Mouse (Mus musculus): ENCODE data around the gene Cfap99.

Cfap99 gene

DNA sequence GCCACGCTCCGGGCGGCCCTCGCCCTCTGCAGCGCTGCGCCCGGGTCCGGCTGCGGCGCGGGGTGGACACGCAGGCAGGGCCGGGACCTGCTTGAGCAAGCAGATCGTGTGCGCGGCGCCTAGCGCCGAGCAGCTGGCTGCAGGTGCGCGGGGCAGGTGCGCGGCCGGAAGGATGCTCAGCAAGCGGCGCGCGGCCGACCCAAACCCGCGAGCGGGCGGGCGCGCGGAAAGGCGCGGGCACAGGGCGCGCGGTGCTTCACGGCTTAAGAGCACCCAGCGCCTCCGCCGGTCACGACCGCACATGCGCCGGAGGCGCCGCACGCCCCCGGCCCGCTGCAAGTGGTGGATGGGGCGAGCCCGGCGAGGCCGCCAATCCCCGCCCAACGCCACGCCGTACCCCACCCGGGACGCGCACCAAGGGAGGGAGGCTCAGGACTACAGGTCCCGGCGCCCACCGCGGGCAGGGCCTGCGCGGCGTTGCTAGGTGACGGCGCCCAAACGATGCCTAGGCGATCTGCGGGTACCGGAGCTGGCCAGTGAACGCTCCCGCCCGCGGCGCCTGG lies at the start of gene Cfap99, which contains the start of gene Zfyve28:
TSS of gene Cfap99 (plus strand) at position 447 of the 563 bp plus-strand sequence.
TSS of gene Zfyve28 (minus strand) at position 296 of the 563 bp plus-strand sequence.
- DNase-seq (ENCODE audit: low spot score): peak; percentile 89

DNA sequence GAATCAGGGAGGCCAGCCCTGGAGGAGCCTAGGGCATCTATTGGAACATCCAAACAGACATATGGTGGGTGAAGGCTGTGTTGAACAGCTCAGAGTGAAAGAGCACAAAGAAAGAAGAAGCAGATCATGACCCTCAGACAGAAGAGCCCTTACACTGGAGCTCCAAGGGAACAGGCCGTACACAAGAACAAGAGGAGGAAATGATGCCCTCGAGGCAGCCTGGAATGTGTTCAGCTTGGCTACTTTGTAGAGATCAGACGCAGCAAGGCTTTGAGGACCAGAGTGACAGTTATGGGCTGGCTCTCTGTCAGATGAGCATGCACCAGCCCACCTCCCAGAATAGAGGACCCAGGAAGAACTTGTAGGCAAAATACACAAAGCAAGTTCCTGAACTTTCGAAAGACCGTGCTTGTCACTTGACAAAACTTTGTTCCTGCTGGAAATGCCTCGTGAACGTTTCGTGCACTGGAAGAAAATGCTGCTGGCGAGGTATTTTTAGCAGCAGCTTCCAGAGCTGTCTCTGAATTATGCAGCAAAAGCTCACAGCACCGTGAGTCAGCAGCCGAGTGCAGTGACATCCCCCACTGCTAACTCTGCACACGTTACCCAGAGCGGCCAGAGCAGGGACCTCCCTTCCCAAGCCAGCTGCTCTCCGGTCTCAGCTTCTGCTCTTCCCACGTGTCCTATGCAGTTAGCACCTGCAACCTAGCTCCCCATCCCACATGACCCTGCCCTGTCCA lies 46.0 kb upstream of the Cfap99 start:
- peak; percentile 38 for DNase-seq (ENCODE audit: low spot score)

DNA sequence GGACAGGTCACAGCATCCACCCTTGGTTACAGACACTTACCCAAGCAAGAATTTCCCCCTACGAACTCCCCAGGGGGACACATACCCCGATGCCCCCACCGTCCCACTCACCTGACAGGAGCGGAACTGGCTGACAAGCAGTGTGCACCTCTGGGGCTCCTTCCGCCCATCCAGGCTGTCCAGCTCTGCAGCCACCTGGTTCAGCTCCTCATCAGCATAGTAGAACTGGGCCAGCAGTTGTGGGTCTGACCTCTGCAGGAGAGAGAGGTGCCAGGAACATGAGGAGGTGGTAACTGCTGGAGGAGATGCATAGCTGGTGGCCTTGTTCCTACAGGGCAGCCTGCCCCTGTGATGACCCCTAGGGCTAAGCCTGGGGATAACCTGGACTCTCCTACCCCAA lies 45.3 kb upstream of the Cfap99 start:
- DNase-seq (ENCODE audit: low spot score): no peak

DNA sequence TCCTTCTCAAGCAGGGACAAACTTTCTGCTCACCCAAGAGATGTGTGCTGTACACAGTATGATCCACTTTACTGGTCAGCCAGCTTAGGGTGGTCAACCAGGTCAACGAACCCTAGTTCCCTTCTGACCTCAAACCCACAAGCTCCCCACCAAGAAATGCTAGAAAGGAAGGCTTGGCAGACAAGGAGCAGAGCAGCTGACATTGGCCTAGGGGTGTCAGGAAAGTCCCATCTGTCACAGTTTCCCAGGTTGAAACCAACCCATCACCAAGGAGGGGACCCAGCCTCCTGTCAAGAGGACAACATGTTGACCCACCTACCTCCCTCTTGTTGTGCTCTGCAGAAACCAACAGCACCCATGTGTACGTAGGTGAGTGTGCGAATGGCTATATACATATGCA lies 42.0 kb upstream of the Cfap99 start:
- DNase-seq (ENCODE audit: low spot score): no peak

DNA sequence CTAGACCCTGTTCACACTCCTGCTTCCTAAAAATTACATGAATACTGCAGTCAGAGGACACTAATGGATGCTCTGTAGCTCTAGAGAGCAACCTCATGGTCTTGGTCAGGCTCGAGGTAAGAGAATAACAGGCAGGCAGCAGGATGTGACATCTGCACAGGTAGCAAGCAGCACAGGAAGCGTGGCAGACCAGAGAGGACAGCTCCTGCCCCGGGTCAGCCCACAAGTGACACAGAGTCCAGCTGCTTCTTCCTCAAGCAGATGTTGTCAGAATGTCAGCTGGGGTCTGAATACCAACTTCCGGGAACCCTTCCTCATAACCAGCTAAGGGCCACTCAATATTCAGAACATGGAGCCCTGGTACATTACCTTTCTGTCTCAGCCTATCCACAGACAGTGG lies 39.3 kb upstream of the Cfap99 start:
- no peak for DNase-seq (ENCODE audit: low spot score)

DNA sequence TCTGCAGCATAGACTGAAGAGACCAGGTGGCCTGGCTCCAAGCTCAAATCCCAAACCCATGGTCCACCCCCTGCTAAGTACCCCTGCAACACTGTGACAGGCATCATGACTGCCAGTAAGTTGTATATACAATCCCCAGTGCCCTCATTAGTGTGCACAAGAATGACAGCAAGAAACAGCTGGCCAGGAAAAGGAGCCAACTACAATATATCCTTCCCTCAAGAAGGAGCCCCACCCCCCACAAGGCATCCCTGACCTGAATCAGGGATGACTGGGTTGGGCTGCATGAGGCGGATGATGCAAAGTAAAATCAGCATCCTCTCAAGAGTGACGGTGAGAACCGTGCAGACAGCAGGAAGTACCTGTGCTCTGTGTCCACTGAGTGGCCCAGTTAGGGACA lies 38.3 kb upstream of the Cfap99 start:
- no peak for DNase-seq (ENCODE audit: low spot score)

DNA sequence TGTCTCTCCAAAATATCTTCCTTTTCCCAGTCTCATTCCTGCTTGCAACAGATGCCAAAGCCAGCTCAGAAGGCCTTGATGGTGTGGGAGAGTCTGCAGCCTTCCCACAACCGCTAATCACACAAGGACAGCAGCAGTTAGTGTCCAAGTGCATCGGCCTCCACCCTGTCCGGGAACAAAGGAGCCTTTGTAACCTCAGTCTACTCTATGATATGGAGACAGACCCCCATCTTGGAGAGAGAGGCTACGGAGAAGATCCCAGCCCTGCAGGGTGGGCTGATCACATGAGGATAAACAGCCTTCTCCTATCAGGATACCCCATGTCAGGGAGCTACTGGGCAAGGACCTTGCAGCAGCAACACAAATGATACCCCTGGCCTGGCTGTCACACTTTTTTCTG lies 36.6 kb upstream of the Cfap99 start:
- peak; percentile 29 for DNase-seq (ENCODE audit: low spot score)

DNA sequence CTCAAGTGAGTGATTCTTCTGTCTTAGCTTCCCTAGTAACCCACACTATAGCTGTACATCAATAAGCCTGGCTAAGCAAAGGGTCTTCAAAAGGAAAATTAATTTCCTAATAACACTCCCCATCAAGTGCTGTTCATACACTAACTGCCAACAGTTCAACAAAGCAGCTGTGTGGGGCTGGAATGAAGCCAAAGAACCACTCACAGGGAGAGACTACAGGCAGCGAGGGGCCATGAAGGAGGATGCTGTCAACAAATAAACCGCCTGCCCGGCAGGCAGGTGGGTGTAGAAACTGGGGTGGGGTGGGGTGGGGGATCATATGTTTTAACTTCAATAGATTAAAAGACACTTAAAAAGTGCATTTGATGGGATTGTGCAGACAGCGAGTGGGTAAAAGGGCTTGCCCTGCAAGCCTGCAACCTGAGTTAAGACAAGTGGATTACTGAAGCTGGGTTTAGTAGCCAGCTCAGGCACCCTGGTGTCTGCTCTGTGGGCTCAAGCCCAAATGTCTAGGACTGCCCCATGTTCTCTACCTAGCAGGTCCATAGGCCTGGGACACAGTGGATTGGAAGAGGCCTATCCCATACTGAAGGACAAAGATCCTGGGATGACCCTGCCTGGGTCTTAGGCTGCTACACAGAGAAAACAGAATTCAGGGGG lies 36.0 kb upstream of the Cfap99 start:
- DNase-seq (ENCODE audit: low spot score): no peak

DNA sequence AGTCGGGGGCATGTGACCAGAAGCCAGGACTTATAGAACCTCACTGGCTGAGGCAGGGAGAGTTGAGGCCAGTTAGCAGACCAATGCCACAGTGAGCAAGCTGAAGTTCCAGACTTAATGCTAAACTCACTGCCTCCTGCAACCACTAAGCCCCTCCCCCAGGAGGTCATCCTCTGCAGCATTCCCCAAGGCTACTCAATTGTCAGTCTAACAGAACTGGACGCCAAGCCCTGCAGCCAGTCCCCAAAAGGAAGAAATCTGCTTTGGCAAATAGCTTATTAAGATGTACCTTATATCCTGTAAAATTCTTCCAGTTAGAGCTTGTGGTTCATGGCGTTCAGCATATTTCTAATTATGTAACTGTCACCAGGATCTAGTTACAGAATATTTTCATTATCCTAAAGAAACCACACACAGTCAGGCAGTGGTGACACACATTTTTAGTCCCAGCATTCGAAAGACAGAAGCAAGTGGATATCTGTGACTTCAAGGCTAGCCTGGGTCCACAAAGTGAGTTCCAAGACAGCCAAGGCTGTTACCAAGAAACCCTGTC lies 35.4 kb upstream of the Cfap99 start:
- DNase-seq (ENCODE audit: low spot score): no peak

DNA sequence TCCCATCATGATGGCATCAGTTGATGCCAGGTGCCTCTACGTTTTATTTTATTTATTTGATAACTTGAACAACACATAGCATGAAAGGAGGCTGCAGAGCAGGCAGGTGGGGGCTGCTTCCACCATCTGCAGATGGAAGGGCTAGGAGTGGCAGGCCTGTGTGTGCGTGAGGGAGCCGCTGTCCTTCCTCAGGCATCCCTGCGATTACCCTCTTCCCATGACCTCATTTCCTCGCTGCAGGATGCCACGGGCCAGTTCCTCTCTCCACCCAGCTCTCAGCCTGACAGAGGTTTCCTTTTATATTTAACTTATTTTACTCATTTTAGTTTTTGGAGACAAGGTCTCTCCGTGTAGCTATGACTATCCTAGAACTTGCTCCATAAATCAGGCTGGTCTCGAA lies 34.1 kb upstream of the Cfap99 start:
- DNase-seq (ENCODE audit: low spot score): no peak

DNA sequence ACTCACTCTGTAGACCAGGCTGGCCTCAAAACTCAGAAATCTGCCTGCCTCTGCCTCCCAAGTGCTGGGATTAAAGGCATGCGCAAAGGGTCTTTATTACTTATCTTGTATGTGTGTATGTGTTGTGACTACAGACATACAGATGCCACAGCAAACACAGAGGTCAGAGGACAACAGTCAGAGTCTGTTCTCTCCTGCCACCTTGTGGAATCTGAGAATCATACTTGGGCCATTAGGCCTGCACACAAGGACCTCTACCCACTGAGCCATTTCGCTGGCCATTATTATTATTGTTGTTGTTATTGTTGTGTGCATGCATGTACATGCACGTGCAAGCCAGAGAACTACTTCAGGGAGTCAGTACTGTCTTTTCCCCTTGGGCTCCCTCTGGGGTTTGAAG lies 33.2 kb upstream of the Cfap99 start:
- DNase-seq (ENCODE audit: low spot score): peak; percentile 44

DNA sequence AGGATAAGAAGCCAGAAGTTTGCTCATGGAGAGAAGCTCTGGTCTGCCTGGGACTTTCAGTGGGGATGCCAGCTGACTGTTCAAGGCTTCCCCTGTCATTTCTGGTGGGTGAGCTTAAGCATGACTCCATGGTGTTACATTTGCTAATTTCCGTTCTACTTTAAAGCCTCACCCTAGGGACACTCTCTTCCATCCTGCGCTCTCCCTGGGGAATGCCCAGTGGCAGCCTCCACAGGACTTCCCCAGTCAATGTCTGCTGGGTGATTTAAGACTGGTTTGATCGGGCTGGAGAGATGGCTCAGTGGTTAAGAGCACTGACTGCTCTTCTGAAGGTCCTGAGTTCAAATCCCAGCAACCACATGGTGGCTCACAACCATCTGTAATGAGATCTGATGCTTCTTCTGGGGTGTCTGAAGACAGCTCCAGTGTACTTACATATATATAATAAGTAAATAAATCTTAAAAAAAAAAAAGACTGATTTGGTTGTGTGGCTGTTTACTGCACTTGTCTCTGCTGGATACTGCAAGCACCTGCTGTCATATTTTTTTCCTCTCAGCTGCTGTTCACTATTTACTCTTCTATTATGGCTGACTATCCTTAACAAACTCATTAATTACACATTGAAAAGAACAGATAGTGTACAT lies 29.1 kb upstream of the Cfap99 start:
- no peak for DNase-seq (ENCODE audit: low spot score)

DNA sequence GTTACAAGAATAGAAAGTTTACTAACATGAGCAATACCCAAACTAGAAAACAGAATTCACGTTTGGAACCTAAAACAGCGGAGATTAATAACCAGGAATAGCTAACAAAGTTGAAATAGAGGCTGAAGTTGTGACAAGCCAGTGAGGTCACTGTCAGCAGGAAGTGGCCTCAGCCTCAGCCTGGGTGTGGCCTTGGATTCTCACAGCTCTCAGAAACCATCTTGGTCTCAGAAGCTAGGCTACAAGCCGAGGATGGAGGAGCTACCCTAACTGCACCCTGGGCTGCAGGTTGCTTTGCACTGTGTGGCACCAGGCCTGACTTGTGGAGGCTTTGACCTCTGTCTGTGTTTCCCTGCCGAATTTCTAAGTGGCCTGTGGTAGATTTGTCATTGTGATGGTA lies 22.3 kb upstream of the Cfap99 start:
- DNase-seq (ENCODE audit: low spot score): no peak

DNA sequence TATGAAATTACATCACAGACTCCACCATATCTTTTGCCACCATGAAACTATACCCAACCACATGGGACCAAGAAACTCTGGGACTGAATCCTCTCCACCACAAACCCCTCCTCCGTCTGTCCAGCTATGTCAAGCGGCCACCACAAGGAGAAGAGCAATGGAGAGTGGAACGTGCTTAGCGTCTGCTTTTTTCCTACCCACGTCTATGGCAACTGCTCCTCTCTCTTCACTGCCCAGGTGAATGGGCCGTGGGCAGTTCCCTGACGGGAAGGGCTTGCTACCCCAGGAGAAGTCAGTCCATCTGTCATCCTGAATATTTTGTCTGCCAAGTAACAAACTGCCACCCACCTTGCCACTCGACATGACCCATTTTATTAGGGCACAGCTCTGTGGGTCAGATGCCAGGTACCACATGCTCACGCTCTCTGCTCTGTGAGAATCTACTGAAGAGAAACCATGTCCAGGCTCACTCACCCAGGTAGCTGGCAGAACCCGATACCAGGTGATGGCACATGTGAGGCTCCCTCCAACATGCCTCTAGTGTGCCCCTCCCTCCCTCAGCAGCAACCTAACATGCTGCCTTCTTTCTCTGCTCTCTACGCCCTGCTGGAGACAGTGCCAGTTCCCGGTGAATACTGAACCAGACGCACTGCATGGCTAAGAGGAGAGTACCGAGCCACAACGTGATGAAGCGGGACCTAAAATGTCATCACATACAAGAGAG lies 19.0 kb upstream of the Cfap99 start:
- DNase-seq (ENCODE audit: low spot score): no peak

DNA sequence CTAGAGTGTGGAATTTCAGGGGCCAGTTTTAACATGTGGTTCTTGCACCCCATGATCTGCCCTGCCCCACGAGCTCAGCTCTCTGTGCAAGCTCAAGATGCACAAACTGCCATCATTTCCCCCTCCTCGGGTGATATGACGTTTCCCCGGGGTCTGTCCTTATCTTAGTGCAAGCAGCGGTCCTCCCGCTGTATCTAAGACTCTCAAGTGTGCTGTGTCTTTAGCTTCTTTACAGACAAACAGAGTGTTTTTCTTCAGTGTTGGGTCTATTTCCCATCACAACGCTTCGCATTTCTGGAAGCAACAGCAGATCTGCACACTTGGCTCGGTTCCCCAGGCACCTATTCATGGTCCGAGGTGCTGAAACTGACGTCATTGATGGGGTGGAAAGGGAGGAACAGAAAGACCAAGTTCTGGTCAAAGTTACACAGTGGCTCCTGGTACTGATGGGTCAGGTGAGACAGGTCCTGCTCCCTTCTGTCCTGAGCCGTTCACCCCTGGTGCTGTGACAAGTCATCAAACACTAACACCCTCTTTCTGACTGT lies 18.4 kb upstream of the Cfap99 start:
- DNase-seq (ENCODE audit: low spot score): no peak

DNA sequence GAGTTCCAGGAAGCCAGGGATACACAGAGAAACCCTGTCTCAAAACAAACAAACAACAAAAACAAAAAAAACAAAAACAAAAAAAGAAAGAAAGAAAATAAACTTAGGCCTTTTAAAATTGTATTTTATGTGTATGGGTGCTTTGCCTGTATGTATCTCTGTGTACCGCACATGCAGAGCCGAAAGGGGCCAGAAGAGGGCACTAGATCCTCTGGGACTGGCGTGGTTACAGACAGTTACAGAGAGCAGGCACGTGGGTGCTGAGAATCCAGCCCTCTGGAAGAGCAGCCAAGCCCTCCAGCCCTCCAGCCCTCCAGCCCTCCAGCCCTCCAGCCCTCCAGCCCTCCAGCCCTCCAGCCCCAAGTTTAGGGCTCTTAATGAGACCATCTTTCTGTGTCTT lies 16.7 kb upstream of the Cfap99 start:
- DNase-seq (ENCODE audit: low spot score): peak; percentile 69

DNA sequence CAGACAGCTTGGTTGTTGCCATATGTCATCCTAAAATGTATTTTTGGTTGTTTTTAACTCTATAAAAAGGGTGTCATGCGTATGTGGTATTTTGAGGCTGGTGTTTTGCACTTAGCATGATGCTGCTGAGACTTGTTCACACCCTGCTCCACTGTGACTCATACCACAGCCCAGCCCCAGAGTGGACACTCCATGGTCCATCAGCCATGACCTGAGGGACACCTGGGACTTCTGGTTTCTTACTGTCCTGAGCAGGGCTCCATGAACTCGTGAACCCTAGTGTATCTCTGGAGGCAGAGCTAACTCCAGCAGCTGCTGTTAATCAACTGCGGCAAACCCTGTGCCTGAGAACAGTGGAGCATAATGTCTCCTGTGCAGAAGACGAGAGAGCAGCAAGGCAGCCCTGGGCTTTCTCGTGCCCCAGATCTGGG lies 15.1 kb upstream of the Cfap99 start:
- DNase-seq (ENCODE audit: low spot score): no peak

DNA sequence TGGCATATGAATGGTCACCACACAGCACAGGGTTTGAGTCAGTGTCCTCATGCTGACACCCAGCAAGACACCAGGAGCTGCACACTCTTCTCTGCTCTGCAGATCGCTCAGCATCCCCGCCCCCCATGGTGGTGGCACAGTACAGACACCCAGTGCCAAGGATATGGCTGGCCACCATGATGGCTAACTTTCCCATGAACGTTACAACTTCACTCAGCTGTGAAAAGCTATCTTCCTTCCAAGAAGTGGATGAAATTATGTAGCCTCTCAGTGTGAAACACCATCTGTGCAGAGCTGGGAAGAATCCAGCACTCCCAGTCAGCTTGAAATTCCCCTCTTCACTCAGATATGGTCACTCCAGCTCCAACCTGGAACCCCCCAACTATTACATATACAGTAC lies 14.1 kb upstream of the Cfap99 start:
- no peak for DNase-seq (ENCODE audit: low spot score)

DNA sequence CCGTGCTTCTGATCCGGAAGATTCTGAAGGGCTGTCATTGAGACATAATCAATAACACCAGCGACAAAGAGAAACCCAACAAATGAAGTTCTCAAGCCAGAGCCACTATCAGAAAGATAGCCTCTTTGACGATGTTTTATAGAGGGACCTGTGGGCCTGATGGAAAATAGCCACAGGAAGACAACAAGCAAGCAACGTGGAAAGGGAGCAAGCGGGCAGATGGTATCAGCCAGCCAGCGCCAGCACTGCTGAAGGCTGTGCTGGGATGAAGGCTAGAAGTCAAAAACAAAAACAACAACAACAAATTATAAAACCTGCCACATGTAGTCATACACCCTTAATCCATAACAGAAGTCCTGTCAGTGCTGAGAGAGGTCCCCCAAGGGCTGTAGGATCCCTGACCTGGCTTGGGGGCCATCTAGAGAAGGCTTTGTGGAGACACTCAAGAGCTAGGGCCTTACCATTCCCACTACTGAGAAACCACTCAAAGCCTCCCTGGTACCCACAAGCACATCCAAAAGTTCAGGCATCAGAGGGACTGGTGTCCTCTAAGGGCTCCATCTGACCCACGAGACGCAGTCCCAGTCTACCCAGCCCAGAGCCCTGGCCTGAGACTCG lies 13.6 kb upstream of the Cfap99 start:
- DNase-seq (ENCODE audit: low spot score): no peak

DNA sequence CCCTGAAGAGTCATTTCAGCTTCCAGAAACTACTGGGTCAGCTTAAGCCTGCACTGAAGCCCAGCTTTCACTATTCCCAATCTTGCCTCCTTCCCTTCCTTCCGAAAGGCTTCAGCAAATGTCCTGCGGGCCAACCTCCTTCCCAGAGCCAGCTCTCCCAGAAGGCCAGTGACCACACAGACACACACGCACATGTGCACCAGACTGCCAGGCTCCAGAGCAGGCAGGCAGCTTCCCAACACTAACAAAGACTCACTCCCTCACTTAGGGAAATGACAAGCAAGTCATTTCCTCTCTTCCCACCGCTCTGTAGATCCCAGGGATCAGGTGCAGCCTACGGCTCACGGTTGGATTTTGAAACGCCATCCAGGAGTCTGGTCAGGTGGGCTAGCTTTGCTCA lies 12.2 kb upstream of the Cfap99 start:
- DNase-seq (ENCODE audit: low spot score): no peak

DNA sequence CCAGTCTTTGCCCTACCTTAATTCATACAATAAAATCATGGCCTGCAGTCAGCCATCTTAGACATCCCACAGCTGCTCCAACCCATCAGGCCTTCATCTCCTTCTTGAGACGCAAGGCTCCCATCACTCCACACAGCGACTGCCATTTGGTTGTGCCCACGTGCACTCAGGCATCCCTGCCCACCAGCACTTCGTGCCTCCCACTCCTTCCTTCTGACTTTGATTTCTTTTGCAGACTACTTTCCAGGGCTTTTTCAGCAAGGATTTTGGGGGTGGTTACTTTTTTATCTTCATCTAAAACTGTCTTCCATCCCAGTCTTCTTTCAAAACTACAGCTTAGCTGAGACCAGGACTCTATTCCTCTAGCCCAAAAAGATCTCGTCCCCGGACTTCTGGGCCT lies 11.7 kb upstream of the Cfap99 start:
- DNase-seq (ENCODE audit: low spot score): no peak

Data from embryo, embryonic 10.5 days (tissue).